Mouse (Mus musculus) heart, postnatal 0 days (tissue): Measurements from ENCODE around the gene Gstz1. TPM values are rescaled to one million over a fixed set of nuclear protein-coding genes. Genes with fewer than 3 reads are reported as not detected.

Source experiments
- ATAC-seq: fragments of 200-750 bp; cut with Nextera tagmentation; 2 replicates; pipeline ENCODE4 v1.8.0; 2017; ENCODE audit warnings: low read depth, moderate number of reproducible peaks, moderate library complexity; ENCODE audit not compliant: insufficient read depth
- DNase-seq: peaks from one replicate; pipeline ENCODE4 v3.0.0-alpha.2; 2016; ENCODE audit warnings: low spot score
- H3K27ac ChIP-seq: fragments of 300-500 bp; sonication (generic); 2 replicates; pipeline ENCODE4 v1.5.1; 2014; ENCODE audit warnings: low read depth, mild to moderate bottlenecking
- H3K27me3 ChIP-seq: fragments of 300-500 bp; sonication (generic); 2 replicates; pipeline ENCODE4 v1.6.1; 2014; ENCODE audit warnings: low read length, mixed read lengths; ENCODE audit not compliant: control insufficient read depth, insufficient read depth
- H3K36me3 ChIP-seq: fragments of 300-500 bp; sonication (generic); replicated peaks from 2 replicates; pipeline ENCODE4 v1.6.1; 2014; ENCODE audit warnings: low read length, mixed read lengths; ENCODE audit not compliant: control insufficient read depth, insufficient read depth
- H3K4me1 ChIP-seq: fragments of 300-500 bp; sonication (generic); 2 replicates; pipeline ENCODE4 v1.6.1; 2014; ENCODE audit warnings: antibody characterized with exemption; ENCODE audit not compliant: control insufficient read depth, insufficient read depth
- H3K4me2 ChIP-seq: fragments of 300-500 bp; sonication (generic); 2 replicates; pipeline ENCODE4 v1.6.1; 2014; ENCODE audit warnings: low read depth, mild to moderate bottlenecking, low read length, moderate library complexity
- H3K4me3 ChIP-seq: fragments of 300-500 bp; sonication (generic); 2 replicates; pipeline ENCODE4 v1.5.1; 2014; ENCODE audit warnings: low read depth, low read length
- H3K9ac ChIP-seq: fragments of 300-500 bp; sonication (generic); replicated peaks from 2 replicates; pipeline ENCODE4 v1.6.1; 2014; ENCODE audit warnings: low read depth, low read length, mixed read lengths
- H3K9me3 ChIP-seq: fragments of 300-500 bp; sonication (generic); replicated peaks from 2 replicates; pipeline ENCODE4 v1.6.1; 2016; ENCODE audit warnings: low read length; ENCODE audit not compliant: control insufficient read depth
- CTCF ChIP-seq: IDR thresholded peaks from 2 replicates; pipeline ENCODE4 v1.5.1; 2016; ENCODE audit warnings: antibody characterized with exemption, control low read depth, low read depth
- EP300 ChIP-seq: IDR thresholded peaks from 2 replicates; pipeline ENCODE4 v1.6.1; 2016; ENCODE audit warnings: antibody characterized with exemption, low read depth
- WGBS: fragments of 180-500 bp; shearing (Covaris S2); extraction: QIAGEN DNeasy Blood & Tissue Kit; methylation state at CpG from one replicate; pipeline ENCODE4 v1.1.7; 2014; 5-methylcytosine and 5-hydroxymethylcytosine counted together
- polyA plus RNA-seq: library from polyadenylated mRNA; unstranded; fragments of >200 nt; fragmentation: Nextera tagmentation; extraction: Ambion mirVana; gene quantifications from 2 replicates; pipeline ENCODE4 v1.2.1, GENCODE M21; 2015
- total RNA-seq: library from RNA; depleted of rRNA; stranded (reverse); fragments of >200 nt; gene quantifications from 2 replicates; pipeline ENCODE4 v1.2.3, GENCODE M21; 2014; ENCODE audit warnings: low replicate concordance; rRNA removed

The Gstz1 gene
- total RNA-seq = 39.6 and 62.9 TPM in 2 replicates
- polyA plus RNA-seq = 33.8 and 36.2 TPM in 2 replicates

DNA sequence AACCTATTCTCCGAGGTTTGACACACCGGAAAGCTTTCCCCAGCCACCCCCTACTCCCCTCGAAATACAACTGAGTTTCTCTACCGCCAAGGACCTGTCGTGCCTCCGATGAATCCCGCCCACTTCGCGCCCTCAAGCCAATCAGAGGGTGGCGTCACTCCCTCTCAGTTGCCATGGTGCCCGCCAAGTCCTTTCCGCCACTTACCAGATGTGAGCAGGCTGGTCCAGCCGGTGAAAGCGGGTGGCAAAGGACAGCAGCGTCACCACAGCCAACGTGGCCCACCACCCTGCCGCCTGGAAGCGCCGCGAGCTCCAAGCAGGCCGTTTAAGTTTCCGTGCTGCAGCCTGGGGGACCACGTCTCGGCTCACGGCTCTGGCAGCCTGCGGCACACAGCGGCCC is at the start of gene Gstz1:
Gene Gstz1, plus strand, starts transcription at position 200 of the 400 bp plus-strand sequence.
- peak within 1 kb of the TSS; percentile 94 for H3K4me3 ChIP-seq
- peak; percentile 84 for DNase-seq
- H3K27me3 ChIP-seq = no peaks in the 10 kb centered on the region
- no peak for TF ChIP-seq EP300
- TF ChIP-seq CTCF = no peak; the same call in 1 of the 2 replicates
- 0% methylated on average over 27 of the region's 27 CpGs for WGBS
- H3K36me3 ChIP-seq = no peaks in the 10 kb centered on the region
- peaks cover 9% of the 10 kb centered on the region for H3K4me1 ChIP-seq
- ATAC-seq = peak; percentile 80
- peak within 1 kb of the TSS; percentile 76 for H3K27ac ChIP-seq
- H3K9me3 ChIP-seq = 0 out of 2 replicates have a peak, but pooled peaks cover 3% of the 10 kb centered on the region
- H3K9ac ChIP-seq = peak within 1 kb of the TSS; percentile 65
- peak within 1 kb of the TSS; percentile 77 for H3K4me2 ChIP-seq

DNA sequence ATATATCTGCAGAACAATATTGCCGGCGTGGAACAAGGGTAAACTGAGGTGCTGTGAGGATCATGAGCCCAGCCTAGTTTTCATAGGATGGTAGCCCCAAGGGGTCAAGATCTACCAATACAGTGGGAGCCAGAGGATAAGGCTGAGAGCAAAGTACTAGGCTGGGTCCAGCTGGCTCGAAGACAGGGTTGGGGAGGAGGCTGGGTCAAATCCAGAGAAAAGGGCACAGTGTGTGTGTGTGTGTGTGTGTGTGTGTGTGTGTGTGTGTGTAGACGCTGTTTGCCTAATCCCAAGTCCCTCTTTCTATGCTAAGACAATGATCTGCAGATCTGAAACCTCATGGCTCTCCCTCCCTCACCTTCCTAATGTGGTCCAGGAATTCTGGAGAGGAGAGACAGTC is 46.6 kb upstream of the Gstz1 start:
- ATAC-seq (no peak), DNase-seq (no peak)
- Histone ChIP-seq H3K27ac (no peak overlapping the region), H3K36me3 (no peaks in the 10 kb centered on the region), H3K27me3 (peaks cover 20% of the 10 kb centered on the region), H3K9me3 (no peaks in the 10 kb centered on the region), H3K9ac (no peak overlapping the region), H3K4me2 (no peak overlapping the region), H3K4me3 (no peak overlapping the region), H3K4me1 (0 out of 2 replicates have a peak, but pooled peaks cover 3% of the 10 kb centered on the region)
- TF ChIP-seq EP300 (no peak), CTCF (no peak)
- WGBS = 89% methylated on average over 4 of the region's 4 CpGs

DNA sequence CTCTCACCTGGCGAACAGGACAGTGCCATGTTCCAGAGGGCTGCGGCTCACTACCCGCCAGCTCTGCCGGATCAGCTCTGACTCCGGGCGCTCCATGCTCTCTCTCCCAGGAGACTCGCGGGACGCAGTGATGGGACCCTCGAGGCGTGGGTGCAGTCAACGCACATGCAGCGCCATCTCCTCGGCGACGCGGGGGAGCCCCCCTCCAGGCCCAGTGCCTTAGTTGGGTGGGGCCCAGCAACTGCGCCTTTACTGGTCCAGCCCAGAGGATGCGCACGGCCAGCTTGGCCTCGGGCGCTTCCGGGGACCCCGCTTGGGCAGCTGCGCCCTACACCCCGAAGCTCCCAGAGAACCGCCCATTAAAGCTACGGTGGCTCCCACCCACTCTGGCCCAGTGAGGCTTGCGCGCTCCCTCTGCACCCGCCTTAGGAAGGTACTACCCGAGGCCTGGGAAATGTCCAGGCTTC is 44.8 kb upstream of the Gstz1 start, which contains the start of gene Ngb:
Gene Ngb, minus strand, starts transcription at position 375 of the 467 bp plus-strand sequence.
- Histone ChIP-seq H3K4me1 (0 out of 2 replicates have a peak, but pooled peaks cover 3% of the 10 kb centered on the region), H3K4me2 (peak within 1 kb of the TSS; percentile 49), H3K36me3 (no peaks in the 10 kb centered on the region), H3K4me3 (peak within 1 kb of the TSS; percentile 28), H3K9me3 (no peaks in the 10 kb centered on the region), H3K27me3 (peaks cover 20% of the 10 kb centered on the region), H3K27ac (no peak within 1 kb of the TSS), H3K9ac (no peak within 1 kb of the TSS)
- TF ChIP-seq CTCF (no peak), EP300 (no peak)
- DNase-seq = no peak
- ATAC-seq = 0 out of 2 replicates have a peak, but pooled peaks have one; percentile 30
- WGBS = 5% methylated on average over 32 of the region's 32 CpGs

DNA sequence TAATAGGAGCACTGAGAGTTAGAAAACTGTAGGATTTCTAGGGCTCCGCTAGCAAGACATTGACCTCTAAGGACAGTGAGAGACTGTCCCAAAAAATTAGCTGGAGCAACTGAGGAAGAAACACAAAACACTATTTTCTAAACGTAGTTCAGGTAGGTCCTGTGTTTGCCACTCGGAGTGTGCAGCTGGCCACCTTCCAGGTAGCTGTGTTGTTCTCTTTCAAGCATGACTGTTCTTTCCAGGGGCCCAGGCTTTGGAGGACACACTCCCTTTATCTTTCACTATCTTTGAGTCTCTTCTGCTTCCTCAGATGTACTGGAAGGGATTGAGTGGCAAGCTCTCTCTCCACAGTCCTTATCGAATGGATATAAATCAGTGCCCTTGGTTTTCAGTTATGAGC is 43.5 kb upstream of the Gstz1 start:
- no peak overlapping the region for H3K9ac ChIP-seq
- no peak overlapping the region for H3K4me3 ChIP-seq
- TF ChIP-seq CTCF (no peak), EP300 (no peak)
- peaks cover 20% of the 10 kb centered on the region for H3K27me3 ChIP-seq
- DNase-seq (no peak), ATAC-seq (no peak)
- peaks cover 5% of the 10 kb centered on the region for H3K36me3 ChIP-seq
- no peak overlapping the region for H3K4me2 ChIP-seq
- WGBS = 88% methylated on average over 4 of the region's 4 CpGs
- H3K9me3 ChIP-seq = no peaks in the 10 kb centered on the region
- no peak overlapping the region for H3K27ac ChIP-seq
- 0 out of 2 replicates have a peak, but pooled peaks cover 3% of the 10 kb centered on the region for H3K4me1 ChIP-seq

DNA sequence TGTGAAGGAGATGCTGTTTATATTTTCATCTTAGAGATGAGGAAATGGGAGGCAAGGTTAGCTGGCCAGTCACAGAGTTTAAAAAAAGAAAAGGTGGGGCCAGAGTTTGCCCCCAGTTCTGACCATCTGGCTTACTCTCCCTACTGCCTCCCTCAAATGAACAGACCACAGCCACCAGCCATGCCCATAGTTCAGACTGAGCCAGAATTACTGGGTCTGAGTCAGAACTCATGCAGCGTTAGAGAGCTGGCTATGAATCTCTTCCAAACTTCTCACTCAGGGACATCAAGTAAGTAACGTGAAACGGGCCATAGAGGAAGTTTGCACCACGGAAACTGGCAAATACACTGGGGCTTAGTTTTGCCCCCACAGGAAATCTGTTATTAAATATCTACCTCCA is 42.2 kb upstream of the Gstz1 start:
- no peak overlapping the region for H3K9ac ChIP-seq
- peaks cover 17% of the 10 kb centered on the region for H3K36me3 ChIP-seq
- peaks cover 20% of the 10 kb centered on the region for H3K27me3 ChIP-seq
- no peak overlapping the region for H3K27ac ChIP-seq
- DNase-seq (no peak), ATAC-seq (no peak)
- 80% methylated on average over 4 of the region's 4 CpGs for WGBS
- H3K4me3 ChIP-seq = no peak overlapping the region
- H3K4me2 ChIP-seq = no peak overlapping the region
- H3K4me1 ChIP-seq = 0 out of 2 replicates have a peak, but pooled peaks cover 3% of the 10 kb centered on the region
- no peak for TF ChIP-seq CTCF
- TF ChIP-seq EP300 = no peak
- no peaks in the 10 kb centered on the region for H3K9me3 ChIP-seq
